Mouse (Mus musculus) adrenal gland, adult 2 months (tissue): ENCODE measurements at regions not wholly inside any gene's neighbourhood (a gene's known extent, or its start where the extent isn't known, plus 50 kb on each side); places are given as distances from the start of the nearest gene placed in this dataset.

Experiments
- DNase-seq: peaks from one replicate; pipeline ENCODE4 v3.0.0; 2021
- microRNA-seq, 2 experiments: library from miRNA; unstranded; fragments of <30 nt; microRNA quantifications; one replicate each; pipeline ENCODE4 v1.2.0; 2021

GRCm38 (mm10) chr13:119364160-119364559 is 64.2 kb upstream of the Paip1 start:
- no peak for DNase-seq

- no peak for DNase-seq
Observed at GRCm38 (mm10) chr13:119367544-119367943, 60.9 kb upstream of the Paip1 start.

GRCm38 (mm10) chr13:119378404-119379037 is 49.9 kb upstream of the Paip1 start:
- DNase-seq: peak; percentile 69

Small RNA genes lying in the stretch of these regions (microRNA-seq; reads per million reads assigned to microRNA genes)
- gene Gm44488: 0 reads per million in 2 experiments
